Mouse (Mus musculus) cerebellum, adult 2 months (tissue): Measurements from ENCODE around the gene Sppl3.

ENCODE experiments used
- CTCF ChIP-seq: fragments of 200-500 bp; IDR thresholded peaks from 2 replicates; pipeline ENCODE4 v1.5.1; 2011; ENCODE audit warnings: low read depth, mild to moderate bottlenecking, control low read depth, low read length, moderate library complexity, borderline replicate concordance; ENCODE audit not compliant: insufficient read depth
- POLR2A ChIP-seq: fragments of 200-500 bp; IDR thresholded peaks from 2 replicates; pipeline ENCODE4 v1.6.1; 2011; ENCODE audit warnings: low read length, control low read depth, borderline replicate concordance; ENCODE audit not compliant: insufficient read depth

GRCm38 (mm10) chr5:115037099-115037498, 26.2 kb downstream of the Sppl3 start:
- TF ChIP-seq CTCF (no peak), POLR2A (no peak)
